Mouse (Mus musculus): ENCODE results near the gene Slc4a4.

Gene Slc4a4

DNA sequence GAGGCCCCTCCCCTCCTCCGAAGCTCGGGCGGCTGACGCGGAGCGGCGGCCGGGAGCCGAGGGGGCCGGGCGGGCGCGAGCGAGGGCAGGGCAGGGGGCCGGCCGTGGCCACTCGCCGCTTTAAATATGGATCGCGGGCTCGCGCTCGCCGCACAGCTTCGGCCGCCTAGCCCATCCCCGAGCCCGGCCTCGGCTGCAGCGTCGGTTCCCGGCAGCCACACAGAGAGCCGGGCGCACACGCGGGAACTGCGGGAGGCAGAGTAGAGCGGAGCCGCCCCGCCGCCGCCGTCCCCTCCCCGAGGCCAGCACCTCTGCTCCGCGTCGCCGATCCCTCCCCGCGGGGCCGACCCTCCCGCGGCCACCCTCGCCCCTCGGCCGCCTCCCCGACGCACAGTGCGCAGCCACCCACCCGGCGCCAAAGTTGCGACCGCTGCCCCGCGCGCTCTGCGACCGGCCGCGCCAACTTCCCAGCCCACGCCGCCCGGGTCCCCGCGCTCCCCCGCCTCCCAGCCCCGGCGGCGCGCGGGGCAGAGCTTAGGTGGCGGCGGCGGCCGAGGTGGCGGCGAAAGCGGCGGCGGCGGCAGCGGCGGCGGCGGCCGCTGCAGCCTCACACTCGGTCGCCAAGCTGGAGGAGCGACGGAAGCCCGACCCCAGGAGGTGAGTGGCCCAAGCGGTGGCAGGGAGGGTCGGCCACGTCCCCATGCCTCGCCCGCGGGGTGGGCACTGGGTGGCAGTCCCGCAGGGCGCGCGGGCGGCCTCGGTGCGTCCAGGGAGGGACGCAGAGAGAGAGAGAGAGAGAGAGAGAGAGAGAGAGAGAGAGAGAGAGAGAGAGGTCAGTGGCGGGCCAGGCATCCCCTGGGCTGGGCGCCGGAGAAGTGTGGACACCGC lies at the start of gene Slc4a4:
Gene Slc4a4 (plus strand): TSS at position 151 of the 888 bp plus-strand sequence.
- DNase-seq (ENCODE audit: low spot score): peak; percentile 48

DNA sequence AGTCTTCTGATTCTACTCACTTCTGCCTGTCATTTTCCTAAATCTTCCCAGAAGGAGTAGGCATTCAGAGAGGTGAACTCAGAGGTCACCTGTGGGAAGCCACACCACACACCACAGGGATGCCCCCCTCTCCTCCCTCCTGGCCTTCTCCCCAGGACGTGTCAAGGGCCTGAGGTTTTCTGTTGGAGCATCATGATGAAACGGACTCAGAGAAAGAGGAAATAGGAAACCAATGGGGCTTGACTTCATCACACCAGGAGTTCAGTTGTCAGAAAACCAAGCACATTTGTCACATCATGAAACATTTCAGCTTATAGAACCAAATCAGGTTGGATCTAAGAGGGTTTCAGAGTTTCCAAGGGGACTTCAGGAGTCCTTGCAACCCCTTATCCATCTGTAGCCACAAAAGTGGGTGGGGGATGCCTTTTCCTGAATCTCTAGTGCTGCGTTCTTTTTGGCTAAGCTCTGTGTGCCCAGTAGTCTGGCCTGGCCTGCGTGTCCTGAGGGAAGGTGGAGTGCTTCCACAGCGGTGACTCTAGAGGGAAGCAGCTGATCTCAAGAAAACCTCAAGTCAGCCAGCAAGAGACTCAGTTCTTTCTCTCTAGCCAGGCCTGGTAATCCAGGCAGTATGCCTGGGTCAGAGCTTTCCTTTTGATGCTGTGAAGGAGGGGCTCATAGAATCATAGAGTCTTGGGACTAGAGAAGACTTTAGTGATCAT lies 46.4 kb upstream of the Slc4a4 start:
- DNase-seq (ENCODE audit: low spot score): no peak

DNA sequence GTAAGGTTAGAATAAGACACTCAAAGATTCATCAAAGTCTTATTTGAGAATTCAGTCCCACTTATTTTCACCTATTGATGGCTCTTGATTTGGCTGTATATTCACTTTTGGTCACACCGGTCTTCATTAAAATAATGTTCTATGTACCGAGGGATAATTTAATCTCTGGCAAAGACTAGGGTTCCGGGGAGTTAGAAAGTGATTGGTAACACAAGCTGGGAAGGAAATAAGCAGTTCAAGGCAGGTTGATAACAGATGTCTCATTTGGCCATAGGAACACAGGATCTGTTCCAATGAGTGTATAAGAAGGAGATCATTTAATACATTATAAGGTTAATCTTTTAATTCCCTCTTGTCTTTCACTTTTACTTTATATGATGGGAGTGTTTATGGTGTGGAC lies 29.3 kb upstream of the Slc4a4 start:
- DNase-seq (ENCODE audit: low spot score): no peak

DNA sequence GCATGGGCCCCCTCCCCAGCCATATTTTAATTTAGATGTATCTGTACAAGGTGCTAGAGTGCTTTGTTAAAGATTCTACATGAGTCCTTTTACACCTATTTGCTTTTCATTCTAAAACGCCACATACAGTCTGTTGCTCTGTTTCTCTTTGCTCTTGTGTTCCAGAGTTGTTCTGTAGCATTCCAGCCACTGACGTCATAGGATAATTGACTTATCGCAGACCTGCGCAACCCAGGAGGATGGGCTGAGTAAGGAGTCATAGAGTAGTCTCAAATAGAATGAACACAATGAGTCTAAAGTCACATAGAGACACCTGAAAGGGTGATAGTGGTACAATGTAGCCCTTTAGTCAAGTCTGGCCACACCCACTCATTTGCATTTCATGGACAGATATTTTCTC lies 28.8 kb upstream of the Slc4a4 start:
- no peak for DNase-seq (ENCODE audit: low spot score)

DNA sequence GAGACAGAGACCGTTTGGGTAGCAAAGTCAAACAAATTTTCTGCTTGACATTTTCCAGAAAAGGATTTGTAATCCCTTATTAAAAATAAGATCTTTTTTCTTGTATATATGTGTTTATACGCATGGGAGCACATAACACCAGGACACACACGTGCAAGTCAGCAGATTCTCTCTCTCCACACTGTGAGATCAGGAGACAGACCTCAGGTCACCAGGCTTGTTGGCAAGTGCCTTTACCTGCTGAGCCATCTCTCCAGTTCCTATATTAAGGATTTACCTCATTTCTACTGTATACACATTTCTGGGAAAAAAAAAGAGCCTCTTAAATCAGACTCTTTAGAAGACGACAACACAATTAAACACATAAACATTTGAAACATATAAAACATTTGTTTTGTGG lies 28.4 kb upstream of the Slc4a4 start:
- no peak for DNase-seq (ENCODE audit: low spot score)

DNA sequence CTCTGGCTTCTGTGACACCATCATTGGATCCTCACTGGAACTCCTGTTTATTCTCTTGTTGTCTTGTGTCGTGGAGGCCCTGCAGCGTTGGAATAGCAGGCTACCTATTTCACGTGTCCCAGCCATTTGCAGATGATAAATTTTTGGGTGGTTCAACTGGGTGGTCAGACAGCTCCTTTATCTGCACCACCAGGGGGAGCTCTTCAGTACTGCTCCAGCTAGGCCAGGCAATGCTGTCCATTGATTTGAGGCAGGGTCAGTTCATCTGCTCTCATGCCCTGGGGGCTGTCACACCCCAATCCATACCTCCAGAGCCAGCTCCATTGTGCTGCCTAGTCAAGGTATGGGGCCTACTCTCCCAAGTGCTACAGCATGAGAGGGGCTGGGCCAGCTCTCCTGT lies 24.5 kb upstream of the Slc4a4 start:
- peak; percentile 13 for DNase-seq (ENCODE audit: low spot score)

DNA sequence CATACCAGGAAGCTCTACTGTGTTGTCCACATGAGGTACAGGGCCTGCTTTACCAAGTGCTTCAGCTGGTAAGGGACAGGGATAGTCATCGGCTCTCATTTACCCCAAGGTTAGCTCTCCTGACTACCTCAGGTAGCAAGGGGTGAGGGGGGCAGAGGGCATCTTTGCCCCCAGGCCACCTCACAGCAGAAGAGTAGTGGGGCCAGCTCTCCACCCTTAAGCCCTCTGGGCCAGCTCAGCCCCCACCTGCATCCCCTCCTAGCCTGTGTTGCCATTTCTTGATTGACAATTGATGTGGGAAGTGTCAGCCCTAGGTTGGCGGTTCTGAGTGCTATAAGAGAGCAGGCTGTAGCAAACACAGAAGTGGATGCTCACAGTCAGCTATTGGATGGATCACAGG lies 23.8 kb upstream of the Slc4a4 start:
- no peak for DNase-seq (ENCODE audit: low spot score)

DNA sequence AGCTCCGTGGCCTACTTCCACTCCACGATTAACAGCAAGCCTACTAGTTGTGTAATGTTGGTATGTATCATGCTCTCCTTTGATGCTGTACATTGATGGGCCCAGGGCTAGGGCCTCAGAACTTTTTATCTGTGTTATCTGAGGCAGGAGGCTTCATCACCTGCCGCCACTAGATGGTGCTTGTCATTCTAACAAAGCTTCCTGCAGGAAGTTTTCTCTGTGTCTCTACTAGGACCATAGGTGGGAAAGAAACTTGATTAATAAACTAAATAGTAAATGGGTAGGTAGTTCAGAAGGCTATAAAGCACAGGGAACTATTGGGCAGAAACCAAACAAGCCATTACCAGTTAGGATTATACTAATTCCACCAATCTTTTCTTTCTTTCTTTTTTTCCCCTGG lies 2.5 kb upstream of the Slc4a4 start:
- DNase-seq (ENCODE audit: low spot score): no peak

DNA sequence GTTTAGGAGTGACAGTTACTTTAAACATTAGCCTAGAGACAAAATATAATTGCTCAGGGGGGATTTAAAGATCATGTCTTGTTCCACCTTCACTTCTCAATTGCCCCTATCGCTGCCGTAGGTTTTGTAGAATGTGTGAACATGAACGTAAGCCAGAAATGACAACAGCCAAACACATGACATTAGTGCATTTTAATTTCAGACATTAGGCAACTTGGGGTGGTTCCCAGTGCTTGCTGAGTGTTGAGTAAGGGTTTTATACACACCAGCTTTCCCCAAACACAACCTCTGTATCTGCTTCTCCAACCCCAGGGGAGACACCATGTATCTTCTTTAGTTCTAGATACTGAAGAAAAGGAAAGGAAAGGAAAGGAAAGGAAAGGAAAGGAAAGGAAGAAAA lies 1.1 kb upstream of the Slc4a4 start:
- no peak for DNase-seq (ENCODE audit: low spot score)

DNA sequence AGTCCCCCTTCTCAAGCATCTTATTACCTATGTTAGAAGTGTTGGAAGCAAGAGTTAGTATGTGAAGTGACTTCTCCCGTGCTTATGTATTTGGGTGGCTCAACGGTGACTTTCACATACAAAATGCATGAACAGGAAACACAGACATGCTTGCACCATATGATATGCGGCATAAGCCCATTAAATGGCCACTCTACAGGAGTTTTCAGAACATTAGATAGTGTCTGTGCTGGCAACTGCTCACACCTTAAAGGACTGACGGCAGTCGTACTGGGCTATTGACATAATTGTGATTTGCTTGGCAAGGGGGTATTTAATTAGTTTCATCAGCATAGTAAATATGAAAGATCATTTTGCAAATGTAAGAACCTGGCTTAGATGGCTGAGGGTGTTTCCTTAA lies 674 bp upstream of the Slc4a4 start:
- DNase-seq (ENCODE audit: low spot score): no peak

DNA sequence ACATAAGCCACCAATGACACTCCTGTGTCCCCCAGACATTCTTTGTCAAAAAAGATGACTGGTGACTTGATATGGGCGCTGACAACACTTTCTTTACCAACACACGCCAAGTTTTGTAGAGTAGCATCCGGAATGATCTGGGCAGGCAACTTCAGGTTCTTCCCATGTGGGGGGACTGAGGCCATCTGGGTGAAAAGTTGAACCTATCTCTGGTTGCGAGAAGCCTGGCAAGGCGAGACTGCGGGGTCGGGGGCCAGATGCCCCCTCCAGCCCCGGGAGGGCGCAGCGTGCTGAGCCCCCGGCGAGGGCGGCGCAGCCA lies 310 bp upstream of the Slc4a4 start:
- DNase-seq (ENCODE audit: low spot score): no peak

DNA sequence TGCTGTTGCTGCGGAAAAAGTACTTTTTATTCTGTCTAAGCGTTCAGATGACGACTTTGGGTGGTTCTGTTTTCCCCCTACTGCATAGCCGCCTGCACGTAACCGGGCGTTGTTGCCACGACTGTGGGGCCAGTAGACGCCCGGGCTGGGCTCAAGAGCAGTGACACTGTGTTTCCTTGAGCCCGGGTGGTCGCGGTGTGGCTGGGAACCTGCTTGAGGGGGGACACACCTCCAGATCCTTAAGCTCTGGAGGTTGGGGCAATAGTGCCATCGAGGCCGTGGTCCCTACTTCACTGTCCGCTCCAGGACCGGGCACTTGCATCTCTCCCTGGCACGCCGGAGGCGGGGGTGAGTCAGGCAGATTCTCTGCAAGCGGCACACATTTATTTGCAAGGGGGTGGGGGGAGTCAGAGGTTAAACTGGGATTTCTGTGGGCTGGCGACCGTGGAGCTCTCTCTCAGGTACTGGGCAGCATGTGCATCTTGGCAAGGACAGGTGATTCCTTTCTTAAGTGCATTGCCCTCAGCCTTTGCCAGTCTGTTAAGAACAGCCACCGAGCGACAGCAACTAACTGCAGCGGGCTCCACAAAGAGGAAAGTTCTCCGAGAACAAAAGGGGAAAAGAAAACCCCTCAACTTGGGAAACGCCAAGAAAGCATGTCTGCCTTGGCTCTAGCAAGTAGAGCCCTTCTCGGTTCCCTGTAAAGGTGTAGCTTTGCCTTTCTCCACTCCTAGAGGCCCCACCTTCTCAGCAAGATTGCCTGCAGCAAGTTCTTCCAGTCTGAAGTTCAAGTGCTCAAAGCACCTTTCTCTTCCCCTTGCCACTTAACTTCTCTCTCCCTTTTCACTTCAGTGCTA lies 1.2 kb downstream of the Slc4a4 start:
- DNase-seq (ENCODE audit: low spot score): no peak

DNA sequence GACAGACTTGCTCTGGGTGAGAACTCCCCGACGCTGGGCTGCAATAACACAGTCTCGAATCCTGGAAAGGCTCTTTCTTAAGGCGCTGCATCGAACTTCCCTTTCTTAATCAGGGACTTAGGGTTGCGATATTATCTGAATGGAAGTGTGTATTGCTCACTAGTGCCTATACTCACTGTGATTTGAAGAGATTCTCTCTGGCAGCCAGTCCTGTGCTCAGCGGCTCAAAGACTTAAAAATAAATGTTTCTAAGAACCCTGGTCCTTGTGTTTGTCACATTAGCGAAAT lies 1.7 kb downstream of the Slc4a4 start:
- DNase-seq (ENCODE audit: low spot score): no peak

DNA sequence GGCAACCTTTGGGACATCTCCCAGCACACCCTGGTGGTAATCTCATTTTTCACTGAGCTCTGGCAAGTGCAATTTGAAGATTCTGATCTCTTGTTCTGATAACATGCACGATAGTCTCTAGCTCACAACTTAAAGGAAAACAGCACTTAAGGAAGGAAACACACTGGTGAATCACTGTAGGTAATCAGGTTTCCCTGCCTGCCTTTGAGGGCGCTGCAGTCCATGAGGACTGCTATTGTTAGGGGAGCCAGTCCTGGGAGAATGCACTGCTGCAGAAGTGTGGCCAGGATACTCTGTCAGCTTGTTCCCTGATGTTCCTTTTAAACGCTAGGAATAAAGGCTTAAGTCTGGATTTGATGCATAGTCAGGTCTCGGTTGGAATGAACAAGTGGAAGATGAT lies 2.7 kb downstream of the Slc4a4 start:
- no peak for DNase-seq (ENCODE audit: low spot score)

DNA sequence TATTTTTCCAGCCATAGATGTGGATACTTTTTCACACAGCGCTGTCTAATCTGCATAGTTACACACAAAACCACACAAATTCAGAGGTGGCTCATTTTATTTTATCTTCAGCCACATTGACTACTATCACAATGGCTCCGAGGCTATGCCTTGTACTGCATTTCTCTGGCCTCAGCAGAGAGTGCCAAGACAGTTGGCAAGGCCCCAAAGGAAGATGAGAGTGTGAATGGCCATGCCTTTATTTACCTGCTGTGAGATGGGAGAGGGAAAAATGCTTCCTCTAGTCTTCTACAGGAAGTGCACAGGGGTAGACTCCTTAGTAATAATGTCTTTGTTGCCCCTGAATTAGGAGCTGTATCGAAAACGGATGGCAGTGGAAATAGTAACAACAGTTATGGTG lies 3.5 kb downstream of the Slc4a4 start:
- DNase-seq (ENCODE audit: low spot score): no peak

DNA sequence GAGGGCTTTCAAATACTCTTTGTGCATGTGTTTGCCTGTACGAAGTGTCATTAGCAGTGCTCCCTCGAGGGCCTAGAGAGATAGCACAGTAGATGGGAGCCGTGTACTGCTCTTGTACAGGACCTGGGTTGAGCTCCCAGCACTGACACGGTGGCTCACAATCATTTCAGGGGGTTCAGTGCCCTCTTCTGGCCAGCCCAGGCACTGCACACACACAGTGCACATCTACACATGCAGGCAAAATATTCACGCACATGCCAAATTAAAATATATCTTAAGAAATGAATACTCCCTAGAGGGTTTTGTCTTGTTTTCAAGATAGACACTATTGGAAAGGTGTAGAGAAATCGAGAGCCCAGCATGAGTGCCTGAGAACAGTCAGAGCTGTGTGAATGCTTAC lies 10.0 kb downstream of the Slc4a4 start:
- no peak for DNase-seq (ENCODE audit: low spot score)

DNA sequence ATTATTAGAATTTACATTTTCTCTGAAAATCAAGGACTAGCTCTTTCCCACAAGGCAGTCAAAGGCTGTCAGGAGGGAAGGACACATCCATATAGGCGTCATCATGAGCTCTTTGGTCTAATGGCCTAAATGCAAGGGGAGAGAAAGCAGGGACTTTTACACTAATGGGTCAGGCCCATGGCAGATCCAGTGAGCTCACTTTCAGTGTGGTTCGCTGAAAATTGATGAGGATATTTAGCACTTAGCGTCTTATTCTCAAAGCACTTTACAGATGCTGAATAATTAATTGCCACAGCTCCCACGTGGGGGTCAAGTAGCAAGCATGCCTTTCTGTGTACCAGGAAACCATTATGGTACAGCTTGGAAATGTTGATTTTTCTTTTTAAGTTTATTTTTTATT lies 16.5 kb downstream of the Slc4a4 start:
- no peak for DNase-seq (ENCODE audit: low spot score)

DNA sequence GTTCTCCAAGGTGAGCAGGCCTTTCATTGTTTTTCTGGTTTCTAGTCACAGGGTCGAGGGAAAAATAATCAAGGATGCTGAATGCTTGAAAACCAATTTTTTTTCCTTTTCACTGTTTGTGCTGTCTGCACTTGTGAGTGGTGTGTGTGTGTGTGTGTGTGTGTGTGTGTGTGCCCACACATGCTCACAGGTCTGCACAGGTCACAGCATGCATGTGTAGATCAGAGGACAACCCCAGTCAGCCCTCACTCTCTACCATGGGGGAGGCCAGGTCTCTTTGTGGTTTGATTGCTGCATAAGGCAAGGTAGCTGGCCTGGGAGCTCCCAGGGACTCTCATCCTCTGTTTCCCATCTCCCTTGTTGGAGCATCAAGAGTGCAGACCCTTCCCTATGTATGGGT lies 16.9 kb downstream of the Slc4a4 start:
- DNase-seq (ENCODE audit: low spot score): no peak

DNA sequence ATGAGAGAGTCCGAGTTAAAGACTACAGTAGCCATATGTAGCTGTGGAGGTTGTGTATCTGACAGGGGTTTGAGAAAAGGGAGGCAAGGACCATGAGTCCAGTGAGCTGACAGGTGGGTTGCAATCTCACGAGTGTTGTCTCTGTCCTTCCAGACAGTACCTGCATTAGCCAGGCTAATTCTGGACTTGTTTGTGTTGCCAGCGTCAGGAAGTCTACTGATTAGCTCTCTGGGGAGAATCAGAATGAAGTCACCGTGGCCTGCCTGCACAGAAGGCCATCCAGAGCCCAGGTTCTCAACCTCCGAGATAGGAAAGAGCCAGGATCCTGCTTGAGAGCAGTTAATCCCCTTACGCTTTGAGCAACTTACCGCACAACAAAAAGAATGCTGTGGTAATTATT lies 18.2 kb downstream of the Slc4a4 start:
- DNase-seq (ENCODE audit: low spot score): no peak

DNA sequence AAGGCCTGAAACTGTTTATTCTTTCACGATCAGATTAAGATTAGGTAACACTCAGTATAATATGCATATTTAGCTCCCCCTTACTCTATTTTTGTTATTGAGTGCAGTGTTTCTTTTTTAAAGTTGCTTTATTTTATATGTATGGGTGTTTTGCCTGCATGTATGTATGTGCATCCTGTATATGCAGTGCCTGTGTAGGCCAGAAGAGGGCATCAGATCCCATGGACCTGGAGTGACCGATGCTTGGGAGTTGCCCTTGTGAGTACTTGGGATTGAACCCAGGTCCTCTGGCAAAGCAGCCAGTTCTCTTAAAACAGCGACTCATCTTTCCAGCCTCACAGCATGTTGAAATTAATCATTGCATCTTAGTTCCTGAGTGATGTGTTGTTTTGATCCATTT lies 21.0 kb downstream of the Slc4a4 start:
- DNase-seq (ENCODE audit: low spot score): no peak

DNA sequence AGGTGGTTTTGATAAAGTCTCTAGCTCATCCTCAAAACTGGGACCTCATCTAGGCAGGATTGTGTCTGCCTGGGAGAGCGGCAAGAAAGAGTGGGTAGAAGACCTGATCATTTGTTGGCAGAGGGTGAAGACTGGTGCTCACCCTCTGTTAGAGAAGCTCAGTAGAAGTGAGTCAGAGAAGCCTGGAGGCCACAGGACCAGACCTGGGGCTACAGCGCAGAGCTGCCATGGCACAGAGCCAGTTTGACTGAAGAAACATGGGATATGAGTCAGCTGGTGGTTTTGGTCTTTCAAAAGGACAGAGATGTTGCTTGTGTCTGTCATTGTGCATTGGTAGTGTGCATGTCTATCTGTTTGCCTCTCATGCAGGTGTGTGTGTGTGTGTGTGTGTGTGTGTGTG lies 26.0 kb downstream of the Slc4a4 start:
- DNase-seq (ENCODE audit: low spot score): no peak

DNA sequence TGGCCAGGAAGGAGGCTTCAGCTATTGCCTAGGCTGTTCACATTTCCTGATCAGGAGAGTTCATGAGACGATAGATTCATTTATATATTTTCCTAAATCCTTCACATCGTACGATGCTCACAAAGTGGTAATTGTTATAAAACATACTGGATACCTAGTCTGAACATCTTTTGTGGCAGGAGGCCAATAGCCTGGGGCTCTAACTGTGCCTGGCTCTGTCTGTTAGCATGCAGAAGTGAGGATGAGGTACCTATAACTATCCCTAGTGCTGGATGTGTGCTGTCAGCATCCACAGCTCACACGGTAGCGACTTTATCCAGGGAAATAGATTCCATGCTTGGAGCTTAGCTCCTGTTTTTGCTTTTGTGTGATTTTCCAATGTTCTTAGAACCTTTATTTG lies 28.5 kb downstream of the Slc4a4 start:
- no peak for DNase-seq (ENCODE audit: low spot score)

DNA sequence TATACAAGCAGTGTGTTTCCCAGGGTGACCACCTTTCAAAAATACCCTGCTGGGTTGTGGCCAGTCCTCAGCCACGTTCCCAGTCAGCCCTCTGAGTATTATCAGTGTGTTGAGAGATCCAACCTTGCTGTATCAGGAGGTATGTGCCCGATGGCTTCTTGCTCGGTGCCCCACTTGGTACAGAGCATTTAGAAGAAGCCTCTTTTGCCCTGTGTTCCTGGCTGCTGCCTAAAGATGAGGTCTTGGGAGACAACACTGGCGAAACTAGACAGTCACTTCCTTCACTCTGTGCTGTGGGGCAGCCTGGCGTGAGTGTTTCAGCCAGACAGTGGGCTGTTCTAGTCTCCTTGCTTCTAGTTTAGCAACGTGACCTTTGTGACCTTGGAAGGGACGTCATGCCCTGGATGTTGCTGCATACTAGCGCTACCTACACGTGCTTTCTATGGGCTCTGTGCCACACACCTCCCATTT lies 29.9 kb downstream of the Slc4a4 start:
- DNase-seq (ENCODE audit: low spot score): no peak

All from ovary, postnatal 14 days (tissue).